Mouse (Mus musculus) neural tube, postnatal 0 days (tissue): ENCODE results near the gene Ascl5. TPM values are rescaled to one million over a fixed set of nuclear protein-coding genes. Genes with fewer than 3 reads are reported as not detected.

Experiments used
- polyA plus RNA-seq: library from polyadenylated mRNA; unstranded; fragments of >200 nt; fragmentation: Nextera tagmentation; extraction: Ambion mirVana; gene quantifications from 2 replicates; pipeline ENCODE4 v1.2.1, GENCODE M21; 2015

Ascl5 gene
- polyA plus RNA-seq = not detected in 2 replicates

GRCm38 (mm10) chr1:136050312-136051012 lies at the start of gene Ascl5:
TSS of gene Ascl5 (plus strand) at chr1:136050804.

GRCm38 (mm10) chr1:136006292-136006748 lies 44.3 kb upstream of the Ascl5 start, which contains the start of gene Igfn1:
TSS of gene Igfn1 (minus strand) at chr1:136006342.

GRCm38 (mm10) chr1:136007211-136008158 lies 43.1 kb upstream of the Ascl5 start, which contains the start of gene Tmem9:
TSS of gene Tmem9 (plus strand) at chr1:136008150.

GRCm38 (mm10) chr1:136052547-136052946 lies 1.9 kb downstream of the Ascl5 start, which contains the start of gene Cacna1s:
TSS of gene Cacna1s (plus strand) at chr1:136052750.

Other genes starting within 250 kb of the Ascl5 start
- gene Lad1, start 232.2 kb upstream of the Ascl5 start, polyA plus RNA-seq = 0.25 and 0.50 TPM in 2 replicates
- gene Tnnt2, start 214.4 kb upstream of the Ascl5 start, polyA plus RNA-seq = 2.2 and 3.4 TPM in 2 replicates
- 0.09 and 0.15 TPM in 2 replicates for gene Pkp1, start 131.6 kb upstream of the Ascl5 start, polyA plus RNA-seq
- gene Igfn1, start 44.5 kb upstream of the Ascl5 start, polyA plus RNA-seq = not detected in 2 replicates
- gene Tmem9, start 42.7 kb upstream of the Ascl5 start, polyA plus RNA-seq = 197 and 210 TPM in 2 replicates
- 0.08 and 0.10 TPM in 2 replicates for gene Cacna1s, start 1.9 kb downstream of the Ascl5 start, polyA plus RNA-seq
- 20.3 and 26.3 TPM in 2 replicates for gene Kif21b, start 80.6 kb downstream of the Ascl5 start, polyA plus RNA-seq
- gene Mroh3, start 162.0 kb downstream of the Ascl5 start, polyA plus RNA-seq = 0.31 and 0.55 TPM in 2 replicates
- gene Inava, start 183.5 kb downstream of the Ascl5 start, polyA plus RNA-seq = 2.5 and 3.5 TPM in 2 replicates
- 1.7 and 2.4 TPM in 2 replicates for gene Gpr25, start 210.1 kb downstream of the Ascl5 start, polyA plus RNA-seq